Mouse (Mus musculus) megakaryocyte, embryonic 14.5 days (primary cell): ENCODE data around the gene Yipf2.

Experiments used
- FLI1 ChIP-seq: IDR thresholded peaks from 2 replicates; pipeline ENCODE4 v1.6.1; 2012; ENCODE audit warnings: low read length, inconsistent platforms, mixed read lengths
- GATA1 ChIP-seq: IDR thresholded peaks from 3 replicates; pipeline ENCODE4 v1.6.1; 2012; ENCODE audit warnings: mixed read lengths, low read length, inconsistent platforms, borderline replicate concordance

DNA sequence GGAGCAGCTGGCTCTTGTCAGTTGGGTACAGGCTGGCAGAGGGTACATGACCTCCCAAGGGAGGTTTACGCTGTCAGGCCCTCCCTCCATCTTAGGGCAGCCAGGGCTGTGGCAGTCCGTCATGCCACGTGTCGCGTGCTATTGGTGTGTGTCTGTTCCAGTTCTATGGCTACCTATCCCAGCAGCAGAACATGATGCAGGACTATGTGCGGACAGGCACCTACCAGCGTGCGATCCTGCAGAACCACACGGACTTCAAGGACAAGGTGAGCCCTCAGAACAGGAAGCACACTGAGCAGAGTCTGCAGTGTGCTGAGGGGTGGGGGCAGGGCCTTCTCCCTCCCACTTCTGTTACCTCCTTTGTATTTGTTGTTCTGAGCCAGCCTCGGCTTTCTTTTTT is 17.4 kb downstream of the Yipf2 start:
- TF ChIP-seq GATA1: no peak
- no peak for TF ChIP-seq FLI1
